Mouse (Mus musculus) megakaryocyte progenitor cell, adult 5-6 weeks (primary cell): Measurements from ENCODE around the gene Eps8l1. TPM values are rescaled to one million over a fixed set of nuclear protein-coding genes. Genes with fewer than 3 reads are reported as not detected.

Experiments used
- total RNA-seq, 2 experiments: library from RNA; stranded (forward) in 1 of 2; stranded (reverse) in 1 of 2; fragments of 157-497, 149-512 nt in 1 of 2; fragments of 200-1000 nt in 1 of 2; gene quantifications; 2 replicates each; pipeline versions ENCODE4 v1.2.3 to v1.2.4; 2015 to 2017

Eps8l1 gene
- total RNA-seq, 2 experiments from 2014 or later: 2.0 to 5.1 TPM

Other genes starting within 250 kb of the Eps8l1 start
- gene Lilra5, start 222.9 kb upstream of the Eps8l1 start, total RNA-seq (2015): 0.10 TPM in 1 of 2 replicates, not detected in the other
- gene Lilra5, start 222.9 kb upstream of the Eps8l1 start, total RNA-seq (2017): 0.34 TPM in 1 of 2 replicates, not detected in the other
- 0.51 and 0.79 TPM in 2 replicates for gene Ncr1, start 123.0 kb upstream of the Eps8l1 start, total RNA-seq (2015)
- gene Ncr1, start 123.0 kb upstream of the Eps8l1 start, total RNA-seq (2017): not detected in 2 replicates
- gene Gp6, start 62.9 kb upstream of the Eps8l1 start, total RNA-seq (2015): not detected in 2 replicates
- gene Gp6, start 62.9 kb upstream of the Eps8l1 start, total RNA-seq (2017): not detected in 2 replicates
- gene Rdh13, start 15.0 kb upstream of the Eps8l1 start, total RNA-seq (2015): 3.3 and 4.7 TPM in 2 replicates
- gene Rdh13, start 15.0 kb upstream of the Eps8l1 start, total RNA-seq (2017): 16.1 and 32.6 TPM in 2 replicates
- 85.6 and 97.7 TPM in 2 replicates for gene Ppp1r12c, start 41.0 kb downstream of the Eps8l1 start, total RNA-seq (2015)
- 106 and 112 TPM in 2 replicates for gene Ppp1r12c, start 41.0 kb downstream of the Eps8l1 start, total RNA-seq (2017)
- 5.6 and 8.0 TPM in 2 replicates for gene Tnnt1, start 55.7 kb downstream of the Eps8l1 start, total RNA-seq (2015)
- 16.5 and 17.4 TPM in 2 replicates for gene Tnnt1, start 55.7 kb downstream of the Eps8l1 start, total RNA-seq (2017)
- 4.8 and 5.2 TPM in 2 replicates for gene Tnni3, start 63.6 kb downstream of the Eps8l1 start, total RNA-seq (2015)
- 2.1 and 6.0 TPM in 2 replicates for gene Tnni3, start 63.6 kb downstream of the Eps8l1 start, total RNA-seq (2017)
- gene Dnaaf3, start 71.8 kb downstream of the Eps8l1 start, total RNA-seq (2015): 0.59 and 0.95 TPM in 2 replicates
- 1.3 and 1.4 TPM in 2 replicates for gene Dnaaf3, start 71.8 kb downstream of the Eps8l1 start, total RNA-seq (2017)
- not detected in 2 replicates for gene Syt5, start 86.9 kb downstream of the Eps8l1 start, total RNA-seq (2015)
- not detected in 2 replicates for gene Syt5, start 86.9 kb downstream of the Eps8l1 start, total RNA-seq (2017)
- not detected in 2 replicates for gene Ptprh, start 143.4 kb downstream of the Eps8l1 start, total RNA-seq (2015)
- not detected in 2 replicates for gene Ptprh, start 143.4 kb downstream of the Eps8l1 start, total RNA-seq (2017)
- 6.7 and 8.9 TPM in 2 replicates for gene Tmem86b, start 170.7 kb downstream of the Eps8l1 start, total RNA-seq (2015)
- gene Tmem86b, start 170.7 kb downstream of the Eps8l1 start, total RNA-seq (2017): 15.2 and 22.4 TPM in 2 replicates
- gene Ppp6r1, start 198.3 kb downstream of the Eps8l1 start, total RNA-seq (2015): 99.0 and 102 TPM in 2 replicates
- gene Ppp6r1, start 198.3 kb downstream of the Eps8l1 start, total RNA-seq (2017): 124 and 144 TPM in 2 replicates
- 48.1 and 52.5 TPM in 2 replicates for gene Hspbp1, start 224.4 kb downstream of the Eps8l1 start, total RNA-seq (2015)
- 20.2 and 26.2 TPM in 2 replicates for gene Hspbp1, start 224.4 kb downstream of the Eps8l1 start, total RNA-seq (2017)
- gene Brsk1, start 229.9 kb downstream of the Eps8l1 start, total RNA-seq (2015): 0.44 TPM in 1 of 2 replicates, not detected in the other
- not detected in 2 replicates for gene Brsk1, start 229.9 kb downstream of the Eps8l1 start, total RNA-seq (2017)